Mouse (Mus musculus): ENCODE results near the gene Gtf3c1. TPM values are rescaled to one million over a fixed set of nuclear protein-coding genes. Genes with fewer than 3 reads are reported as not detected.

The Gtf3c1 gene
- polyA plus RNA-seq, 1 experiment, result 97.0 TPM

DNA sequence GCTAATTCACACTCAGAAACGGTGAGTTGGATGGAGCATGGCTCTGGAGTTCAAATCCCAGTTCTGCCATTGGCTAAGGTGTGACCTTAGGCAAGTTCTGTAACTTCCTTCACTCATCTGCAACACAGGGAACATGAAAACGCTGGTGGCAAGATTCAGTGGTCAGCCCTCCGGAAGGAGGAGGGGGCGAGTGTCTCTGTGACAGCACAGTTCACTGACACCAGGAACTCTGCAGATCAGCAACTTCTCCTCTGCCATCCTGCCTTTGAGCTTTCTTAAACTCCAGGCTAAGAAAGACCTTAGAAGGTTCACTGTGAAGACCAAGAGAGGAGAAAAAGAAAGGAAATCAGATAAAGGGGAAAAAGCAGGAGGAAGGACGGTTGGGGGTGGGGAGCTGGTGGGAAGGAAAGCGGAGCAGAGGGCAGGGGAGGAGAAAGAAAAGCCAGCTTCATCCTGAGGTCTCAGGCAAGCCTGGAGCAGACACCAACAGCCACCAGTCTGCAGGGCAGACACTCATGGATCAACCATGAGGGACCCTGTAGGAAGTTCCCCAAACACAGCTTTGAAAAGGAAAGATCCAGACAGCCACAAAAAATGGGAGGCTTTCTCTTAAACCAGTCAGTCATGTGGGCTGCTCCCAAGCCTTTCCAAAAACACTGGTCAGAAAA, 106.8 kb downstream of the Gtf3c1 start:
- 11% methylated on average over 6 of the region's 6 CpGs for WGBS
- H3K27me3 ChIP-seq (ENCODE audit: control insufficient read depth, insufficient read depth, low read length), result no peaks in the 10 kb centered on the region

DNA sequence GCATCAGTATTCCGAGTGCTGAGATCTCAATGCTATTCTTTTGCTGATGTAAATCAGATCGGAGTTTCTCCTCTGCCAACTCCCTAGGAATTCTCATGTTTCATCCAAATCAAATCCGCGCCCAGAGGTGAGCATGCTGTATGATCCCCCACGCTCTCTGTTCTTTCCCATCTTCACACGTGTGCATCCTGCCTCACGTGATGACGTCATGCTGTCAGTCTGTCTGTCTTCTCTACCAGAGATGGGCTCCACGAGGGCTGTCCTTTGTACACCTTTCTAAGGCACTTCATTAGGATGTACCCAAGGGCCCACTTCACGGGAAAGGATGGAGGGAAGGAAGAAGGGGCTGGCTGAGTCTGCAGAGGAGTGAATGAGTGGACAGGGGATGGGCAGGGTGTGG, 107.4 kb downstream of the Gtf3c1 start:
- Histone ChIP-seq H3K27me3 (ENCODE audit: control insufficient read depth, insufficient read depth, low read length) (no peaks in the 10 kb centered on the region), H3K27ac (ENCODE audit: control insufficient read depth, insufficient read depth, low read length) (no peak overlapping the region), H3K4me1 (replicated peaks; ENCODE audit: control insufficient read depth, insufficient read depth, low read length) (peaks cover 63% of the 10 kb centered on the region), H3K36me3 (ENCODE audit: control insufficient read depth, insufficient read depth, low read length) (no peaks in the 10 kb centered on the region), H3K4me3 (ENCODE audit: control insufficient read depth, insufficient read depth, low read length) (no peak overlapping the region)
- TF ChIP-seq POLR2A (IDR thresholded peaks at IDR 0.05; ENCODE audit: control insufficient read depth, extremely low read depth, insufficient read depth, low read length, poor library complexity) (no peak), CTCF (IDR thresholded peaks at IDR 0.05; ENCODE audit: borderline replicate concordance, control insufficient read depth, extremely low read depth, insufficient read depth, low read length, poor library complexity) (no peak)
- DNase-seq, result no peak
- WGBS, result 49% methylated on average over 10 of the region's 10 CpGs

More for the DNA sequence above, 106.8 kb downstream of the Gtf3c1 start:
- no peaks in the 10 kb centered on the region for H3K36me3 ChIP-seq (ENCODE audit: control insufficient read depth, insufficient read depth, low read length)
- no peak for DNase-seq
- TF ChIP-seq CTCF (IDR thresholded peaks at IDR 0.05; ENCODE audit: borderline replicate concordance, control insufficient read depth, extremely low read depth, insufficient read depth, low read length, poor library complexity) (no peak), POLR2A (IDR thresholded peaks at IDR 0.05; ENCODE audit: control insufficient read depth, extremely low read depth, insufficient read depth, low read length, poor library complexity) (no peak)
- peaks cover 69% of the 10 kb centered on the region for H3K4me1 ChIP-seq (replicated peaks; ENCODE audit: control insufficient read depth, insufficient read depth, low read length)
- no peak overlapping the region for H3K27ac ChIP-seq (ENCODE audit: control insufficient read depth, insufficient read depth, low read length)
- H3K4me3 ChIP-seq (ENCODE audit: control insufficient read depth, insufficient read depth, low read length), result no peak overlapping the region

DNA sequence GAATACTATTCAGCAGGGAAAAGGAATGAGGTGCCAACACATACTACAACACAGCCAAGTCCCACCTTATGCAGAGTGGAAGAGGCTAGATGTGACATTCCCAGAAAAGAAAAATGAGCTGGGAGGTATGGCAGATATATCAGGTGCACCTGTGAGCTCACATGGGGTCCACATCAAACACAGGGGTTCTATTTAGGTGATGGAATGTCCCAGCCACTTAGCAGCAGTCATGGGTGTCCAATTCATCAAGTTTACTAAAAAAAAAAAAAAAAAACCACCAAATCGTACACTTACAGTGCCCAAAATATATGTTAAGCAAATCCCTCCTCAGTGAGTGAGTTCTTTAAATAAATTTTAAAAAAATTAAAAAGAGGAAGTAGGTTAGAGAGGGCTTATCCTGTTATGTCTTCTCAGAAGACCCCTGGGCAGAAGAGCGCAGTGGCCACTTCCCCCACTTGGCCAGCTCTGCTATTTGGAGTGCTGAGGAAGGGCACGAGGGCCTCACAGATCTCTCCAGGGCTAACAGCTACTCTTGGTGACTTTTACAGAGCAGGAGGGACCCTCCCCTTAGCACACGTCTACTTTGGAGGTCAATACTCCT, 108.1 kb downstream of the Gtf3c1 start:
- Histone ChIP-seq H3K4me3 (ENCODE audit: control insufficient read depth, insufficient read depth, low read length) (no peak overlapping the region), H3K36me3 (ENCODE audit: control insufficient read depth, insufficient read depth, low read length) (no peaks in the 10 kb centered on the region), H3K27ac (ENCODE audit: control insufficient read depth, insufficient read depth, low read length) (no peak overlapping the region), H3K4me1 (replicated peaks; ENCODE audit: control insufficient read depth, insufficient read depth, low read length) (peaks cover 57% of the 10 kb centered on the region), H3K27me3 (ENCODE audit: control insufficient read depth, insufficient read depth, low read length) (no peaks in the 10 kb centered on the region)
- TF ChIP-seq POLR2A (IDR thresholded peaks at IDR 0.05; ENCODE audit: control insufficient read depth, extremely low read depth, insufficient read depth, low read length, poor library complexity) (no peak), CTCF (IDR thresholded peaks at IDR 0.05; ENCODE audit: borderline replicate concordance, control insufficient read depth, extremely low read depth, insufficient read depth, low read length, poor library complexity) (no peak)
- 51% methylated on average over 4 of the region's 4 CpGs for WGBS
- DNase-seq, result no peak

DNA sequence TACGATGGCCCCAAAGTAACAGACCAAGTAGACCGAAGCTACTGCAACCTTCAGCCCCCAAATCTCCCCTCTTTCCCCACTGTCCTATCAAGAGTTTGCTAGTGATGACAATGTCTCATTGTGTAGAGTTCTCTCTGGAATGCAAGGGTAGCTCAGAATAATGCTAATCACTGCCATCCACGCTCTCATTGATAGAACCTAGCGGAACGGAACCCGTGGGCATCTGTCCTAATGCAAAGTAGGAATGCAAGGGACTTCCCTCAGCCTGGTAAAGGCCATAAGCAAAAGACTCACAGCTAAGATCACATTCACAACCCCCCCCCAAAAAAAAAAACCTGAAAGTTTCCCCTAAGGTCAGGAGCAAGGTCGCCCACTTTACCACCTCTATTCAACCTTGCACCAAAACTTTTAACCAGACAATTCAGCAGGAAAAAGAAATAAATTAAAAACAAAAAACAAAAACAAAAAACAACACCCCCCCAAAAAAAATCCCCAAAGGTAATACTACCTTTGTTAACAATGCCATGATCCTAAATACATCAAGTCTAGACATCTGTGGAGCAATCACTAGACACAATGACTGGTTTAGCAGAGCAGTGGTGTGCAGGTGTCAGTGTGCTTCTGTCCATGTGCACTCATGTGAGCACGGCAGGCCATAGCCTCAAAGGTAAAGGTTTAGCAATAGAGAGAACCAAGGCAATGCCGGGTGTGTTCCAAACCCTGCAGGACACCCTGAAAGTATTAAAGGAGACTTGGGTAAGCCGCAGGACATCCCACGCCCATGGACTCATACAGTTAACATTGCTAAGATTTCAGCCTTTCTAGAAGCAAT, 109.8 kb downstream of the Gtf3c1 start:
- Histone ChIP-seq H3K36me3 (ENCODE audit: control insufficient read depth, insufficient read depth, low read length) (no peaks in the 10 kb centered on the region), H3K27me3 (ENCODE audit: control insufficient read depth, insufficient read depth, low read length) (no peaks in the 10 kb centered on the region), H3K27ac (ENCODE audit: control insufficient read depth, insufficient read depth, low read length) (peak overlapping the region; percentile 2; the same call in 1 of the 2 replicates), H3K4me1 (replicated peaks; ENCODE audit: control insufficient read depth, insufficient read depth, low read length) (peaks cover 54% of the 10 kb centered on the region), H3K4me3 (ENCODE audit: control insufficient read depth, insufficient read depth, low read length) (no peak overlapping the region)
- 90% methylated on average over 11 of the region's 11 CpGs for WGBS
- TF ChIP-seq CTCF (IDR thresholded peaks at IDR 0.05; ENCODE audit: borderline replicate concordance, control insufficient read depth, extremely low read depth, insufficient read depth, low read length, poor library complexity) (no peak), POLR2A (IDR thresholded peaks at IDR 0.05; ENCODE audit: control insufficient read depth, extremely low read depth, insufficient read depth, low read length, poor library complexity) (no peak)
- no peak for DNase-seq

DNA sequence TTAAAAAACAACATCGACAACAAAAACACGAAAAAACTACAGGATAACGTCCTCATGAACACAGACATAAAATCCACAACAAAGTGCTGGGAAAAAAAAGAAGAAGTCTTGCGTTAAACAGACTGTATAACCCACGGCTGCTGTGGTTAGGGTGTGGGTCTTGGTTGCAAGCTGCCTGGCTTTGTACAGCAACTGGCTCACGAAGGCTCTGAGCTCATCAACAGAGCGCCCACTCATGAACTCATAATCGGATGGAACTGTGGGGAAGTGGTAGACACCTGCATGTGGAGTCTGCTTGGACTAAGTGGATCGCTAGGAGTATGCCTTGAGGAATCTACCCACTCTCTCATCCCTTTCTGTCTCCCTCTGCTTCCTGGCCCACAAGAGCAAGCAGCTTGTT, 110.5 kb downstream of the Gtf3c1 start:
- H3K4me1 ChIP-seq (replicated peaks; ENCODE audit: control insufficient read depth, insufficient read depth, low read length), result peaks cover 56% of the 10 kb centered on the region
- TF ChIP-seq POLR2A (IDR thresholded peaks at IDR 0.05; ENCODE audit: control insufficient read depth, extremely low read depth, insufficient read depth, low read length, poor library complexity) (no peak), CTCF (IDR thresholded peaks at IDR 0.05; ENCODE audit: borderline replicate concordance, control insufficient read depth, extremely low read depth, insufficient read depth, low read length, poor library complexity) (no peak)
- no peak overlapping the region for H3K4me3 ChIP-seq (ENCODE audit: control insufficient read depth, insufficient read depth, low read length)
- peak overlapping the region; percentile 2; the same call in 1 of the 2 replicates for H3K27ac ChIP-seq (ENCODE audit: control insufficient read depth, insufficient read depth, low read length)
- 6% methylated on average over 9 of the region's 9 CpGs for WGBS
- no peaks in the 10 kb centered on the region for H3K36me3 ChIP-seq (ENCODE audit: control insufficient read depth, insufficient read depth, low read length)
- H3K27me3 ChIP-seq (ENCODE audit: control insufficient read depth, insufficient read depth, low read length), result no peaks in the 10 kb centered on the region
- DNase-seq, result no peak

DNA sequence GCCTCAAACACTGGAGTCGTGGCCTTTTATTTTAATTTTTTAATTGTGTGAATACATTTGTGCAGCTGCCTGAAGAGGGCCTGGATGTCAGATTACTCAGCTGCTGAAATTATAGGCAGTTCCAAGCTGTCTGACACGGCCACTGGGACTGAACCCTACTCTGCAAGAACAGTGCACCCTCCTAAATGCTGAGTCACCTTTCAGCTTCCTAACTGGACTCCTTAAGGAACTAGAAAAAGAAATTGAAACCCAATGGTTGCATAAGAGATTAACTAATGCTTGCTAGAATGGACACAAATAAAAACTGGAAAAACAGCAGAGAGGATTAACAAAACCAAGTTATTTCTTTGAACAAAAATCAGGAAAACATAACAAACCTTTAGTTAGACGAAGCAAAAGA, 111.2 kb downstream of the Gtf3c1 start:
- WGBS, result 46% methylated on average over 3 of the region's 3 CpGs
- Histone ChIP-seq H3K27ac (ENCODE audit: control insufficient read depth, insufficient read depth, low read length) (no peak overlapping the region), H3K4me1 (replicated peaks; ENCODE audit: control insufficient read depth, insufficient read depth, low read length) (peaks cover 50% of the 10 kb centered on the region), H3K27me3 (ENCODE audit: control insufficient read depth, insufficient read depth, low read length) (no peaks in the 10 kb centered on the region), H3K36me3 (ENCODE audit: control insufficient read depth, insufficient read depth, low read length) (no peaks in the 10 kb centered on the region), H3K4me3 (ENCODE audit: control insufficient read depth, insufficient read depth, low read length) (no peak overlapping the region)
- no peak for TF ChIP-seq POLR2A (IDR thresholded peaks at IDR 0.05; ENCODE audit: control insufficient read depth, extremely low read depth, insufficient read depth, low read length, poor library complexity)
- no peak for TF ChIP-seq CTCF (IDR thresholded peaks at IDR 0.05; ENCODE audit: borderline replicate concordance, control insufficient read depth, extremely low read depth, insufficient read depth, low read length, poor library complexity)
- no peak for DNase-seq
